Mouse (Mus musculus) heart, postnatal 0 days (tissue): ENCODE measurements around the gene Pam.

ENCODE experiments used
- CTCF ChIP-seq: IDR thresholded peaks from 2 replicates; pipeline ENCODE4 v1.5.1; 2016; ENCODE audit warnings: antibody characterized with exemption, control low read depth, low read depth
- EP300 ChIP-seq: IDR thresholded peaks from 2 replicates; pipeline ENCODE4 v1.6.1; 2016; ENCODE audit warnings: antibody characterized with exemption, low read depth

GRCm38 (mm10) chr1:98082988-98083387, 12.5 kb downstream of the Pam start:
- TF ChIP-seq CTCF (no peak), EP300 (no peak)
